Mouse (Mus musculus): ENCODE results near the gene Ugt2a3.
"Not testable (repeated sequence)": the region's sequence is repeated elsewhere in the genome, so short reads cannot be mapped to it uniquely, and the experiment has no call there.

Gene Ugt2a3

GRCm38 (mm10) chr5:87336961-87337697, at the start of gene Ugt2a3:
Gene Ugt2a3 (minus strand): TSS chr5:87337195.
- DNase-seq (ENCODE audit: low read depth) = no peak

- no peak for DNase-seq (ENCODE audit: low read depth)
Observed at GRCm38 (mm10) chr5:87380234-87380633, 43.2 kb upstream of the Ugt2a3 start.

GRCm38 (mm10) chr5:87379825-87380224, 42.8 kb upstream of the Ugt2a3 start:
- DNase-seq (ENCODE audit: low read depth) = no peak

DNA sequence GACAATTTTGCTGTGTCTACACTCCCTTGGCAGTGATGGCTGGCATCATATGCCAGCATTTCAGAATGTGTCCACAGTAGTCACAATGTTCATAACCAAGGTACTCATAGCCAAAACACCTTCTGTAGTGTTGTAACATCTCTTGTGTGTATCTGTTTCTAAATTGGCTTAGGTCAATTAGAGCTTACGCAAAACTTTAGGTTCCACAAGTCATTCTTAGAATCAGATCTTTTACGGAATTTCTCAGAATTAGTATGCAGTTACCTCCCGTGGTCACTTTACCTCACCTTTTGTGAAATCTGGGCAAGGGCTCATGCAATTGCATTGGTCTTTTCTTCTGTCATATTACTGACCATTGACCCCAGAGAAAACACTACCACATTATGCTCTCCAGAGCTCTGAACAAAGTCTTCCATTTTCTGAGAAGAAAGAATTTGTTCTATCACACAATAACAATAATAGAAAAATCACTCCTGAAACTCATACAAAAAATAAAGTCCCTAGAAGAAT, 38.9 kb upstream of the Ugt2a3 start:
- DNase-seq (ENCODE audit: low read depth) = no peak

DNA sequence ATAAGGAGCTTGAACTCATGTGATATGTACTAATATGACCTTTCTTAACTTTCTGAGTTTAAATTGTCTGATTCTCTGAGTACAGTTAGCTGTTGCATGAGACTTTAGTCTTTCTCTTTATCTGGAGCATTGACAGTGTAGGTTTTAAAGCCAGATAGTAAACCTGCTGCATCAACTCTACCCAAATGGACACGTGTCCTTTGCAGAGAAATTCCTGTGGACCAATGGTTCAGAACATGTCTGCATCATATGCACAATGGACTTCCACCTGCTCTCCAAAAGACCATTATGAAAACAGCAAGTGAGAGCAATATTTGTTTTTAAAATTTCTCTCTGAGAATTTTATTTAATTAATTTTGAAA, 36.5 kb upstream of the Ugt2a3 start:
- no peak for DNase-seq (ENCODE audit: low read depth)

GRCm38 (mm10) chr5:87372788-87373501, 36.0 kb upstream of the Ugt2a3 start:
- not testable (repeated sequence) for DNase-seq (ENCODE audit: low read depth)

GRCm38 (mm10) chr5:87350350-87350749, 13.4 kb upstream of the Ugt2a3 start:
- no peak for DNase-seq (ENCODE audit: low read depth)

- not testable (repeated sequence) for DNase-seq (ENCODE audit: low read depth)
Observed at GRCm38 (mm10) chr5:87349150-87349549, 12.2 kb upstream of the Ugt2a3 start.

DNA sequence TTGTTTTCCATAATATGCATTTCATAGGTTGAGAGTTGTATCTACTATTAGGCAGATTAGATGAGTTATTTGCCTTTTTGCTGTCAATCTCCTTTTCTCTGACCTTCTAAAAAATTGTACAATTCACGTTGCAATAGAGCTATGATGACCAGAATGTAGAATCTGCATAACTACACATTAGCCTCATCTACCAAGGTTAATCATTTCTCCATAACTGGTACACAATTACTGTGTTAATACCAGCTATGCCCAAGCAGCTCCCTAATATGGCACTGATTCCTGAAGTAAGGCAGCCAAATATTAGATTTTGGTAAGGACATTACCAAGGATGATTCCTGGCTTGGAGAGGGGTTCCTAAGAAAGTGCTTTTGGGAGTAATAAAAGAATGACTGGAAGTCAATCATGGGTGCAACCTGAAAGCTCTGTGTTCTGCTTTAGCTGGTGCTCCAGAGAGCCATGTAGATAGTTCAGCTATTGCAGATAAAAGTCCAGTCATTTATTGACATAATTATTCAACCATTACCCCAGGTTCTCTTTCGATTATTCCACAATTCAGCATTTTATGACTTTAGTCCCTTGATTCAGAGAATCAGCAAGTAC, 10.6 kb upstream of the Ugt2a3 start:
- not testable (repeated sequence) for DNase-seq (ENCODE audit: low read depth)

DNA sequence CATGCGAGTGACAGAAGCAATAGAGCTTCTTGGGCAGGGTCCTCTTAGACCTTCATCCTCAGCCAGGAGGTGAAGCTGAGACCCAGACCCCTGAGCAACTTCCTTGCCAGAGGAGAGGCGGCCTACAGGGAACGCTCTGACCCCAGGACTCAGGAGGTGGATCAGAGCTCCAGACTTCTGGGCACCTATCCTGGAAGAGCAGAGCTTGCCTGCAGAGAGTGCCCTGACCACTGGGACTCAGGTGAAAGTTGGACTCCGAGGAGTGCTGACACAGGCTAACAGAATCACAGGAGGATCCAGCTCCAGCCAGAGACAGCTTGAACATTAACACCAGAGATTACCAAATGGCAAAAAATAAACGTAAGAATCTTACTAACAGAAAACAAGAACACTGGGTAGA, 3.5 kb upstream of the Ugt2a3 start:
- no peak for DNase-seq (ENCODE audit: low read depth)

DNA sequence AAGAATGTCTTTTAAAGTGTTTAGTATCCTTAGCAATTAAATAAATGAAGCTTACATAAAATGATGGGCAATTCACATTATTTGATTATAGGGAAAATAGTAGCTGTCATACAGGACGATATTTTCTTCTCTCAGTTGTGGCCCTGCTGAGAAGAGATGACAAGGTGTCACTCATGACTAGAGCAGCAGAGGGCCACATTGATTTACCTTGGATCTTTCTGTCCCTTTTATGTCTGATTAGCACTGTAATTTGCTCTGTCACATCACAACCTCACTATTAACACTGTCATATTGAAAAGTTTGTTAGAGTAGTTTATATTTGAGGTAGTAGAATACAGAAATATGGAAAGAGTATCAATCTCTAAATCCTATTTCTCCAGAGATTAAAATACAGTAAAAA, 1.8 kb downstream of the Ugt2a3 start:
- no peak for DNase-seq (ENCODE audit: low read depth)

- DNase-seq (ENCODE audit: low read depth) = no peak
Observed at GRCm38 (mm10) chr5:87333584-87333983, 3.4 kb downstream of the Ugt2a3 start.

- DNase-seq (ENCODE audit: low read depth) = no peak
Observed at GRCm38 (mm10) chr5:87311392-87311791, 25.6 kb downstream of the Ugt2a3 start.

- DNase-seq (ENCODE audit: low read depth) = not testable (repeated sequence)
Observed at GRCm38 (mm10) chr5:87286180-87286579, 50.8 kb downstream of the Ugt2a3 start.

- not testable (repeated sequence) for DNase-seq (ENCODE audit: low read depth)
Observed at GRCm38 (mm10) chr5:87275986-87276385, 61.0 kb downstream of the Ugt2a3 start.

DNA sequence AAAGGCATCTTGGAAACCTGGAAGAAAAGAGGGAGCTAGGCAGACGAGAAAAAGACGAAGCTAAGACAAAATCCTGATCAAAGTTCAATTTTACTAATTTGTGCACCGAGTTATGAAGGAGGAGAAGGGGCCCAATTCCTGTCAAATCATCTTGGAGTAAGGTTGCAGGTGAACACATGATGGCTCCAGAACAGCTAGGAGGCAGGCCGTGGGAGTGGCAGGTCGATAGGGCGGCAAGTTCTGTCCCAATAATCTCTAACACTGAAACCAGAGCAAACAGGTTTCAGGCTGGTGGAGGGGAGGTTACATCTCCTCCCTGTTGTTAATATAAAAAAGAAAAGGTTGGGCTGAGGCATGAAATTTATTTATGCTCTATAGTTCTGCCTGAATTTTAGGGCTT, 61.4 kb downstream of the Ugt2a3 start:
- DNase-seq (ENCODE audit: low read depth) = no peak
